Mouse (Mus musculus): ENCODE measurements around the gene Manbal. TPM values are rescaled to one million over a fixed set of nuclear protein-coding genes. Genes with fewer than 3 reads are reported as not detected.
A peak's percentile ranks its signal among the peaks of the same experiment; 100 is the strongest.

Manbal gene
- polyA plus RNA-seq, 1 experiment from 2014 or later: 92.3 TPM

- Histone ChIP-seq H3K36me3 (peaks cover 33% of the 10 kb centered on the region), H3K9me3 (replicated peaks) (no peaks in the 10 kb centered on the region), H3K4me3 (replicated peaks) (no peak overlapping the region), H3K4me1 (no peaks in the 10 kb centered on the region), H3K9ac (no peak overlapping the region), H3K27ac (replicated peaks) (no peak overlapping the region), H3K4me2 (replicated peaks) (no peak overlapping the region), H3K27me3 (no peaks in the 10 kb centered on the region)
- ATAC-seq (ENCODE audit: insufficient number of reproducible peaks, low FRiP score, low TSS enrichment, low read depth): no peak
- 67% methylated on average over 5 of the region's 5 CpGs for WGBS
These were observed 28.0 kb downstream of the Manbal start for GRCm38 (mm10) chr2:157395371-157395770.

- H3K4me1 ChIP-seq: no peaks in the 10 kb centered on the region
- H3K27ac ChIP-seq (replicated peaks): no peak overlapping the region
- H3K4me2 ChIP-seq (replicated peaks): no peak overlapping the region
- H3K9me3 ChIP-seq (replicated peaks): no peaks in the 10 kb centered on the region
- no peak for ATAC-seq (ENCODE audit: insufficient number of reproducible peaks, low FRiP score, low TSS enrichment, low read depth)
- no peaks in the 10 kb centered on the region for H3K27me3 ChIP-seq
- H3K4me3 ChIP-seq (replicated peaks): no peak overlapping the region
- peaks cover 33% of the 10 kb centered on the region for H3K36me3 ChIP-seq
- 32% methylated on average over 13 of the region's 13 CpGs for WGBS
- H3K9ac ChIP-seq: no peak overlapping the region
These were observed 28.6 kb downstream of the Manbal start for GRCm38 (mm10) chr2:157395960-157396359.

GRCm38 (mm10) chr2:157397376-157397775 lies 30.0 kb downstream of the Manbal start:
- WGBS: 86% methylated on average over 4 of the region's 4 CpGs
- H3K9me3 ChIP-seq (replicated peaks): no peaks in the 10 kb centered on the region
- no peak overlapping the region for H3K4me3 ChIP-seq (replicated peaks)
- H3K27ac ChIP-seq (replicated peaks): no peak overlapping the region
- peaks cover 33% of the 10 kb centered on the region for H3K36me3 ChIP-seq
- no peaks in the 10 kb centered on the region for H3K4me1 ChIP-seq
- H3K27me3 ChIP-seq: no peaks in the 10 kb centered on the region
- H3K9ac ChIP-seq: no peak overlapping the region
- H3K4me2 ChIP-seq (replicated peaks): no peak overlapping the region
- ATAC-seq (ENCODE audit: insufficient number of reproducible peaks, low FRiP score, low TSS enrichment, low read depth): peak; percentile 48; the same call in 1 of the 2 replicates

GRCm38 (mm10) chr2:157398539-157398938 lies 31.1 kb downstream of the Manbal start:
- no peaks in the 10 kb centered on the region for H3K27me3 ChIP-seq

DNA sequence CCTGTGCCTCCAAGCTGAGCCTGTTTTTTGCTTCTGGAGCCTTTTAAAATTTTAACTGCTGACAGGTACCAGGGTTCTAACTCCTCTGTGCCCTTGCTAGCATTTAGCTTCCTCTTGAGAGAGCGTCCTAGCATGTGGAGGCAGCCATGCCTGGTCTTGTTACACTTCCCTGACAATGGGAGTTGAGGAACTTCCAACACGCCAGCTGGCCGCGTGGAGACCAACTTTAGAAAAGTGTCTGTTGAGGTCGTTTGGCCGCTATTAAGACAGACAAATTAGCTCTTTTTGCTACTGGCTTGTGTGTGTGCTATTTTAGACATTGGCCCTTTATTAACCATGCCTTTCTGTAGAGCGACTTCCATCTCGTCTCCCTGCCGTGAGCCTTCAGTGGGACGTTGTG lies 32.4 kb downstream of the Manbal start:
- no peak for ATAC-seq (ENCODE audit: insufficient number of reproducible peaks, low FRiP score, low TSS enrichment, low read depth)
- Histone ChIP-seq H3K4me1 (no peaks in the 10 kb centered on the region), H3K4me3 (replicated peaks) (no peak overlapping the region), H3K27ac (replicated peaks) (no peak overlapping the region), H3K9me3 (replicated peaks) (no peaks in the 10 kb centered on the region), H3K4me2 (replicated peaks) (no peak overlapping the region), H3K27me3 (no peaks in the 10 kb centered on the region), H3K36me3 (peaks cover 33% of the 10 kb centered on the region), H3K9ac (no peak overlapping the region)
- WGBS: 83% methylated on average over 10 of the region's 10 CpGs

More at GRCm38 (mm10) chr2:157398539-157398938, 31.1 kb downstream of the Manbal start:
- Histone ChIP-seq H3K4me3 (replicated peaks) (no peak overlapping the region), H3K4me2 (replicated peaks) (no peak overlapping the region), H3K9ac (no peak overlapping the region), H3K27ac (replicated peaks) (no peak overlapping the region), H3K36me3 (peaks cover 33% of the 10 kb centered on the region), H3K9me3 (replicated peaks) (no peaks in the 10 kb centered on the region), H3K4me1 (no peaks in the 10 kb centered on the region)
- ATAC-seq (ENCODE audit: insufficient number of reproducible peaks, low FRiP score, low TSS enrichment, low read depth): no peak
- 96% methylated on average over 4 of the region's 4 CpGs for WGBS

GRCm38 (mm10) chr2:157400491-157400890 lies 33.1 kb downstream of the Manbal start:
- 92% methylated on average over 6 of the region's 6 CpGs for WGBS
- Histone ChIP-seq H3K36me3 (peaks cover 33% of the 10 kb centered on the region), H3K9ac (no peak overlapping the region), H3K4me2 (replicated peaks) (no peak overlapping the region), H3K27ac (replicated peaks) (no peak overlapping the region), H3K9me3 (replicated peaks) (no peaks in the 10 kb centered on the region), H3K4me1 (no peaks in the 10 kb centered on the region), H3K4me3 (replicated peaks) (no peak overlapping the region), H3K27me3 (no peaks in the 10 kb centered on the region)
- no peak for ATAC-seq (ENCODE audit: insufficient number of reproducible peaks, low FRiP score, low TSS enrichment, low read depth)

DNA sequence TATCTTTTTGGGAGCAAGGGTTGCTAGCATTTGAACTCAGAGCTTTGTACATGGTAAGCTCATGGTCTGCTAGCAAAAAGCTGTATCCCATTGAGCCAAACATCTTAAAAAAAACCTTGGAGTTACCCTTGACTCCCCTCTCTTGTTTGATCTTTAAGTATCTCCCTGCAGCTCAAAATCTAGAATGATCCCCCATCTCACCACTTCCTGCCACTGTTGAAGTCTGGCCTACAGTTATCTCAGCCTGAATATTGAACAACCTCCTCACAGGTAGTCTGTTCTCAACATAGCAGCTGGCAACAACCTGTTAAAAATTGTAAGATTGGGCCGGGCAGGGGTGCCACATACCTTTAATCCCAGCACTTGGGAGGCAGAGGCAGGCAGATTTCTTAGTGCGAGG lies 33.9 kb downstream of the Manbal start:
- H3K27ac ChIP-seq (replicated peaks): no peak overlapping the region
- WGBS: 99% methylated on average over 2 of the region's 2 CpGs
- H3K36me3 ChIP-seq: peaks cover 25% of the 10 kb centered on the region
- H3K4me2 ChIP-seq (replicated peaks): no peak overlapping the region
- H3K4me3 ChIP-seq (replicated peaks): no peak overlapping the region
- no peaks in the 10 kb centered on the region for H3K4me1 ChIP-seq
- H3K27me3 ChIP-seq: no peaks in the 10 kb centered on the region
- H3K9ac ChIP-seq: no peak overlapping the region
- H3K9me3 ChIP-seq (replicated peaks): no peaks in the 10 kb centered on the region
- no peak for ATAC-seq (ENCODE audit: insufficient number of reproducible peaks, low FRiP score, low TSS enrichment, low read depth)

GRCm38 (mm10) chr2:157407596-157407995 lies 40.2 kb downstream of the Manbal start:
- no peak for ATAC-seq (ENCODE audit: insufficient number of reproducible peaks, low FRiP score, low TSS enrichment, low read depth)
- H3K4me2 ChIP-seq (replicated peaks): no peak overlapping the region
- no peak overlapping the region for H3K27ac ChIP-seq (replicated peaks)
- no peak overlapping the region for H3K9ac ChIP-seq
- no peaks in the 10 kb centered on the region for H3K36me3 ChIP-seq
- H3K9me3 ChIP-seq (replicated peaks): no peaks in the 10 kb centered on the region
- H3K4me1 ChIP-seq: peaks cover 13% of the 10 kb centered on the region
- H3K27me3 ChIP-seq: no peaks in the 10 kb centered on the region
- WGBS: 81% methylated on average over 7 of the region's 7 CpGs
- no peak overlapping the region for H3K4me3 ChIP-seq (replicated peaks)

GRCm38 (mm10) chr2:157409793-157410533 lies 42.6 kb downstream of the Manbal start:
- Histone ChIP-seq H3K9ac (no peak overlapping the region), H3K27me3 (no peaks in the 10 kb centered on the region), H3K27ac (replicated peaks) (no peak overlapping the region), H3K36me3 (no peaks in the 10 kb centered on the region), H3K4me1 (peaks cover 13% of the 10 kb centered on the region), H3K9me3 (replicated peaks) (no peaks in the 10 kb centered on the region), H3K4me2 (replicated peaks) (no peak overlapping the region), H3K4me3 (replicated peaks) (no peak overlapping the region)
- WGBS: 49% methylated on average over 12 of the region's 12 CpGs
- 0 out of 2 replicates have a peak, but pooled peaks have one; percentile 47 for ATAC-seq (ENCODE audit: insufficient number of reproducible peaks, low FRiP score, low TSS enrichment, low read depth)

DNA sequence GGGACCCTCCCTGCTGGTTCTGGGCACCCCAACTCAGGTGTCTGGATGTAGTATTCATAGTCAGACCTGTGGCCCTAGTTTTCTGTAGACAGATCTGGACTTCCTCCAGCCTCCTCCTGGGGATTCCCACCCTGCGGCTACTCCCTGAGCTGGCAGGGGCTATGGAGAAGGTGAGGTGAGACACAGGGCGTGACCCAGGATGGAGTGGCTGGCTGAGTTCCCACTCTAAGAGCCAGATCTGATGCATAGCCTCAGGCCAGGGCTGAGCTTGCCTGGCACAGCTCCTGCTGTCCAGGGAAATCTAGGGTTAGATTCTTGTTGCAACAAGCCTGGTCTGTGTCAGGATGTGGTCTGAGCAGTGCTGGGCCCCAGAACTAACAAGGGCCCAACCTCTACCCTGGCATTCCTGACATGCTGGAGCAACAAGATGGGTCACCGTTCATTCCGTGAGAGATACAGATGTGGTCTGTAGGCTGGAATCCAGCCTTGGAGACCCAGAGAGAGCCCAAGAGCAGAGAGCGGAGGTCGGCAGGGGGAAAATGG lies 43.8 kb downstream of the Manbal start:
- peaks cover 13% of the 10 kb centered on the region for H3K4me1 ChIP-seq
- H3K27ac ChIP-seq (replicated peaks): no peak overlapping the region
- H3K9ac ChIP-seq: no peak overlapping the region
- no peak overlapping the region for H3K4me2 ChIP-seq (replicated peaks)
- no peaks in the 10 kb centered on the region for H3K27me3 ChIP-seq
- no peak overlapping the region for H3K4me3 ChIP-seq (replicated peaks)
- WGBS: 70% methylated on average over 6 of the region's 6 CpGs
- H3K9me3 ChIP-seq (replicated peaks): no peaks in the 10 kb centered on the region
- no peak for ATAC-seq (ENCODE audit: insufficient number of reproducible peaks, low FRiP score, low TSS enrichment, low read depth)
- H3K36me3 ChIP-seq: no peaks in the 10 kb centered on the region

- H3K9ac ChIP-seq: no peak overlapping the region
- 77% methylated on average over 7 of the region's 7 CpGs for WGBS
- H3K4me3 ChIP-seq (replicated peaks): no peak overlapping the region
- H3K36me3 ChIP-seq: no peaks in the 10 kb centered on the region
- H3K9me3 ChIP-seq (replicated peaks): no peaks in the 10 kb centered on the region
- no peak overlapping the region for H3K4me2 ChIP-seq (replicated peaks)
- H3K27me3 ChIP-seq: no peaks in the 10 kb centered on the region
- peaks cover 13% of the 10 kb centered on the region for H3K4me1 ChIP-seq
- no peak for ATAC-seq (ENCODE audit: insufficient number of reproducible peaks, low FRiP score, low TSS enrichment, low read depth)
- H3K27ac ChIP-seq (replicated peaks): no peak overlapping the region
These were observed 45.1 kb downstream of the Manbal start for GRCm38 (mm10) chr2:157412497-157412896.

GRCm38 (mm10) chr2:157417229-157417628 lies 49.8 kb downstream of the Manbal start:
- Histone ChIP-seq H3K36me3 (no peaks in the 10 kb centered on the region), H3K4me3 (replicated peaks) (no peak overlapping the region), H3K27ac (replicated peaks) (no peak overlapping the region), H3K4me2 (replicated peaks) (no peak overlapping the region), H3K27me3 (no peaks in the 10 kb centered on the region), H3K9me3 (replicated peaks) (no peaks in the 10 kb centered on the region), H3K9ac (no peak overlapping the region), H3K4me1 (peaks cover 11% of the 10 kb centered on the region)
- ATAC-seq (ENCODE audit: insufficient number of reproducible peaks, low FRiP score, low TSS enrichment, low read depth): no peak
- WGBS: 50% methylated on average over 6 of the region's 6 CpGs
